Mouse (Mus musculus): ENCODE measurements around the gene Trio.
A peak's percentile ranks its signal among the peaks of the same experiment; 100 is the strongest.

Gene Trio

DNA sequence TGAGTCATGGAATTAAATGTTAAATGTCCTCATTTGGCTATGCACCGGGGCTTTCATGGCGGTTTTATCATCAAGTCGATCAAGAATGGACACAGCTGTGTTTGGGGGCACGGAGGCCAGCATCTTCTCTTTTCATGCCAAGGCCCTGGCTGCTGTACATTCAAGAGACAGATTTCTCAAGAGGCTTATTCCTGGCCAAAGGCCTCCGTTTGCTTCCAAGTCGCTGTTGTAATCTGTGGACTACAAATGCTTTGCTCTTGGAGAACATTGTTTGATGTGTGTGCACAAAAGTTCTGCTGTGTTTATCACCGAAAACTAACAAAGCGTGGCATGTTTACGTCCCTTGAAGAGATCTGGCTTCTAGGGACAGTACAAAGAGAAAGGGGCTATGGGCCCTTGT is 314.9 kb downstream of the Trio start:
- DNase-seq (ENCODE audit: low spot score), result no peak

DNA sequence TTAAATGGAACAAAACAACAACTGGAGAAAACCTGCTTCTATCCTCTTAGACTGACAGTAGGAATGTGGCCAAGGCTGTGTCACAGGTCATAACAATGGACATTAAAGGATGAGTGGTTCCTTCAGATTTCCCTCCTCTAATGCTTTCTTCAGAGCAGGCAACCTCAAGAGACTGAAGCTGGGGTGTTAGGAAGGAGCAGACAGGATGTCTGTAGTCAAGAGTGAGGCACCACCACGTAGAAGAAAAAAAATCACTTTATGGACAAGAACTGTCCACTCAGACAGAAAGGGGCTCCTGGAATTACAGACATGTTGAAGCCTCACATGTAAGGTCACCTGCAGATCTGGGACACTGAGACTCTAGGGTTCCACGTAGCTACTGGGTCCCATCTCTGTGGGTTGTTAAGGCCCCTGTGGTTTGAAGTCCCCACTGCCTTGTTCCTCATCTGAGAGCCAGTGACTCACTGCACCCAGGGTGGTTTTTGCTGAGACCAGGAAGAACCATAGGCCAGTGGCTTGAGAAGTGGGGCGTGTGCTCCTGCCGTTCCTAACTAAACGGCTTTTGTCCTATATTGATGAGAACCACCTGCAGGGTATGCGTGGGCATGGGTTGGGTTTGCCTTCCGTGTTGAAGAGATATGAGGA is 316.6 kb downstream of the Trio start:
- no peak for DNase-seq (ENCODE audit: low spot score)

DNA sequence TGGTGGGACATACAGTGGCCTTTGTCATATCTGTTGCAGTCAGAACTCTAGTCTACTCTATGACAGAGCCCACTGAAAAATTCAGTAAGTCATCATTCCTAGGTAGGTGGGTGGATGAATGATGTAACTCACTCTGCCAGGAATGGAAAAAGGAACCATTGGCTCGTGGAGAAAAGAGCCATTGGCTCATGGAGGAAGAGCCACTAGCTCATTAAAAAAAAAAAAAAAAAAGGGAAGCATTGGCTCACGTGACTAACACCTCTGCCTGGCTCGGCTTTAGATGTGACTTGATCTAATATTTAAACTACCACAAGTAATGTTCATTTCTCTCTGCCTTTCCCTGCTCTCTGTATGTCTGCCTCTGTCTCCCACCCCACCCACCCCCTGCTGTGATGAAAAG is 317.1 kb downstream of the Trio start:
- no peak for DNase-seq (ENCODE audit: low spot score)

DNA sequence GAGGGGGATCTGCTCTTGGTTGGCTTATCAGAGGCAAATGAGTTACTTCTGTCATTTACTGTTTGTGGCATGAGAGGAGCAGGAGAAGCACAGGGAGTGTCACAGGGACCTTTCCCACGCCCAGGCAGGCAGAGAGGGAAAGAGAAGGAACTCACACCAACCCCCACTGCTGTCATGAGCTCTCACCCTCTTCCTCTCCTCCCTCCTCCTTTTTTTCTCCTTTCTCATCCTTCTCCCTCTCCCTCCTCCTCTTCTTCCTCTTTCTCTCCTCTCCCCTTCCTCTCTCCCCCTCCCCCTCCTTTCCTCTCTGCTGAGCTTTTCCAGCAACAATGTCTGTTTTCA is 322.7 kb downstream of the Trio start:
- DNase-seq (ENCODE audit: low spot score), result no peak

DNA sequence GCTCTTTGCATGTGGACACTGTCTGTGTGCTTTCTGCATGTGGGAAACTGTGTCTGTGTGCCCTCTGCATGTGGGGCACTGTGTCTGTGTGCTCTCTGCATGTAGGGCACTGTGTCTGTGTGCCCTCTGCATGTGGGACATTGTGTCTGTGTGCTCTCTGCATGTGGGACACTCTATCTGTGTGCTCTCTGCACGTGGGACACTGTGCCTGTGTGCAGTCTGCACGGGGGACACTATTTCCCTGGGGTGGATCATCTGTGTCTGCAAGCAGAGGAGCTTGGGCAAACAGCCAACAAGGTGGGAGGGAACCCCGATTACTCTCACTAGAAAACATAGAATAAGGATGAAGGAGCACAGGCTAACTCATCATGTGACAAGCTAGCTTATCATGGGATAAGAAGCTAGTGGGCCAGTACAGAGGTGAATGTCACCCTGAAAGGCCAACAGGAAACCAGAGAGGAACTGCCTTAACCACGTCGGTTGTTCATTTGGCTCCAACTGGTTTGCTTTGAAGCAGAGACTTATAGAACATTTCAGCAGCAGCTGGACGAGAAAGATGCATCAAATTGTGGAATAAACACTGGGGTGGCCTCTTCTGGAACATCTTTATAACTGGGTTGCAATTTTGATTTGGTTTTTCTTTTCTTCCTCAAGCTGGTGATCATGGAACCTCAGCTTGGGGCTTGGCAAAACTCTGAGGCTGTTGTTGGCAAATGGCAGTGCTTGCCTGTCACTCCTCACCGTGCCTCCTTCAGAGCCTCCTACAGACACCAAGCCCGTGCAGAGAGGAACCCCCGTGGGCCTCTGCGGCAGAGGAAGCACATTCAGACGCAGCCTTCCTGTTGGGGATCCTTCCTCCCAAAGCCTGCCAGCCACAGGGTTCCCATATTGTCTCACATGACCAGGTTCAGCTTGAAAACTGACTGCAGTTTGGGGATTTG is 323.3 kb downstream of the Trio start:
- no peak for DNase-seq (ENCODE audit: low spot score)

DNA sequence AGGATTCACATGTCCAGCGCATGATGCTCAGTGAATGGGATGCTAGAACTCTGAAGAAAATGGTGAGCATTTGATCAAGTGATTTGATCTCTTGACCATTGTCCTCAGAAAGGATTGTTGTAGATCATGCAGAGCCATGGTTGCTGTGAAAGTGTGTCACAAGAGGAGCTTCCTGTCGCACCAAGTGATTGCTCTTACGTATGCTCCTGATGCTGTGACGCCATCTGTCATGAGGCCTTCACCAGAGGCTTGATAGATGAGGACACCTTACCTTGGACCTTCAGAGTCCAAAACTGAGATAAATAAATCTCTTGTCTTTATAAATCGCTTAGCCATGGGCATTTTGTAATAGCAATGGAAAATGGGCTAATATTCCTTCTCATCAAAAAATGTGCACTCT is 328.0 kb downstream of the Trio start:
- no peak for DNase-seq (ENCODE audit: low spot score)

DNA sequence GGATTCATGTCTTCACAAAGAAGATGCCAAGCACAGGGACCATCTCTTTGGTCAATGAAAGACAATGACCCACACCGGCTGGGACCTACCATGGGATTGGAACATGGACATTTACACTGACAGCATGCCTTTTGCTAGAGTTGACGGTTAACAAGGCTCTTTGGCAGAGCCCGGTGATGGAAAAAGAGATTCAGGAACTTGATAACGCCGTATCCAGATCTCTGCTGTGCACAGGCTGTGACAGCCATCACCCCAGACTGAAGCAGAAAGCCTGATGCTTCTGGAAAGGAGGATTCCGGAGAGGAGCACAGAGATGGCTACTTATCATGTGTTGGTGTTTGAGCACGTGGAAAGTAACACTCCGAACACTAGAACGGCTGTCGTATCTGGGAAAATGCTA is 332.4 kb downstream of the Trio start:
- no peak for DNase-seq (ENCODE audit: low spot score)

DNA sequence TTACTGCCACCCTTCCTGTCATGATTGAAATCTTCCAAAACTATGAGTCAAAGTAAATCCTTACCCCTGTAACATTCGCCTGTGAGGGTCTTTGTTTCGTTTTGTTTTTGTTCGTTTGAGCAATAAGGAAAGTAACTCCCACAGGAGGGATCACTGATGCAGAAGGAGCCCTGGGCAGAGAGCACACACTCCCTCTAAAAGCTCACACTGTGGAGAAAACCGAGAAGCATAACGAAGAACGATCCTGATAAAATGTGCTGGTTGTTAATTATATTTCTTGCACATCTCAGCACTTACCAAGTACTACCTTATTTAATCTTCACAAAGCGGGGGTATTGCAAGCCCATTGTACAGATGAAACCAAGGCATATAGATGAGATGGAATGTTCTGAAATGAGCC is 333.5 kb downstream of the Trio start:
- DNase-seq (ENCODE audit: low spot score), result no peak

DNA sequence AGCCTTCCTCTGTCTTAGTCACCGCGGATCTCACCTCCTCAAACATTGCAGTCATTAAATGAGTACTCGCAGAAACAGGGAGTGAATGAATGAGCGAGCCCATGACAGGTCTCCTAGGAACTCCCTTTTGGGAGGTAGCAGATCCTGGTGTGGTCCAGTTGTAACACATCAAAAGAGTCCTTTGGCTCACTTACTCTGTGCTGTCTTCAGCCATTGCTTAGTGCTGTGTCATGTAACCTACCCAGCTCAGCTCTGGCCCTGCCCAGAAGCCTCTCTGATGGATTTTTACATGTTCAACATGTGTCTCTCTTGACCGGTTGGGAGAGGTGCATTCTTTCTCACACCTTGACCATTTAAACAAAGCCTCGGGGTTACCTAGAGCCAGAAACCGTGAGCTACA is 334.4 kb downstream of the Trio start:
- DNase-seq (ENCODE audit: low spot score), result no peak

DNA sequence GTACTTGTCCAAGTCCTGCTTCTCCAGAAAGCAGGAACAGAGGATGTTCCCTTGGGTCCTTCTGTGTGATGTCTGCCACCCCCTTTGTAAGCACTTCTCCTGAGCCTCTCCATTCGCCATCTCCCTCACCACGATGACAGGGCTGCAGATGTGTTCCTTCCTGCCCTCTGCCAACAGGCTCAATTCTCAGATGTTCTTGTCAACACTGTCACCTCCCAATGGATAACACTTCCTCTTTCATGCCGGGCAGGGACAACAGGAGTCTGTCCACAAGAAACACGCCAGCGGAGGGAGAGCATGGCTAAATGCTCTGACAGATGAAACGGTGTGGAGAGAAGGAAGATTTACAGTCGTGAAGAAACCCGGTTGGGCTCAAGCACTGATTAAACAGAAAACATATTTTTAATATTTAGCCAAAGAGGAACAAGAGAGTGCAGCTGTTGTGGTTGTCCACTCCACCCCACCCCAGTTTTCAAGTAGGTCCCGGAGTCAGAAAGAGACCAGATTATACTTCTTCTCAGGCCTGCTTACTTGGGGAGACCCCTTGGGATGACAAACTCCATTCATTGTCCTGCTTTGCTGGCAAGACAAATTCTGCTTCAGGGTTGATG is 337.5 kb downstream of the Trio start:
- DNase-seq (ENCODE audit: low spot score), result no peak

DNA sequence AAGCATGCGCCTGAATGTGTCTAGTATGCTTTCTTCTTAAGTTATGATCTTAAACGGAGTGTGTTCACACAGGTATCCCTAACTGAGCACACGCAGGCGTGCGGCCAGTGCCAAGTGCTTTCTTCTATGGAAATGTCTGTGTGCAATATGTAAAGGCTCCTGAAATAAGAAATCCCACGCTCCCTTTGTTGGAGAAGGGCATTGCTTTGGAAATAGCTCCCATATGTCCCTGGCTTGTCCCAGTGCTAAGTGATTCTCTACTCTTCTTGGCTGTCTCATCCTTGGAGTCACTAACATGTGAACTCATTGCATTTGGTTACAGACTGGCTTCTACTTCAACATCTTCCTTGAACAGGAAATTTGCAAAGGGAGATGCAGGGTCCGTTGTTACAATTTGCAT is 340.8 kb downstream of the Trio start:
- DNase-seq (ENCODE audit: low spot score), result no peak

DNA sequence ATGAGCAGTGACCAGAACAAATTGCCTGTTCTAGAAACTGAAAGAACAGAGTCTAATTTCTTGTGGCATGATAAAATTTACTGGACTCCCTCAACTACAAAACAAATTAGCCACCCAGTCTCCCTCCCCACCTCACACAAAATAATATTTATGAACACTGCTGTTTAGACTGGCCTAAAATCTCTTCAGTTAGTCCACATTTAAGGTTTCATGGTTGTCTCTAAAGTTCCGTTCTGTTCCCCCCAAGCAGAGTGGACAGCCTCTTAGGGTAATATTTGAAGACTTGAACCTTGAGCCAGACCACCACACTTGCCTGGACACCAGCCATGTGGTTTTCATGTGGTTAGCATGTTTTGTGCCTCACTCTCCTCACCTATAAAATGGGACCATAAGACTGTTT is 342.4 kb downstream of the Trio start:
- no peak for DNase-seq (ENCODE audit: low spot score)

DNA sequence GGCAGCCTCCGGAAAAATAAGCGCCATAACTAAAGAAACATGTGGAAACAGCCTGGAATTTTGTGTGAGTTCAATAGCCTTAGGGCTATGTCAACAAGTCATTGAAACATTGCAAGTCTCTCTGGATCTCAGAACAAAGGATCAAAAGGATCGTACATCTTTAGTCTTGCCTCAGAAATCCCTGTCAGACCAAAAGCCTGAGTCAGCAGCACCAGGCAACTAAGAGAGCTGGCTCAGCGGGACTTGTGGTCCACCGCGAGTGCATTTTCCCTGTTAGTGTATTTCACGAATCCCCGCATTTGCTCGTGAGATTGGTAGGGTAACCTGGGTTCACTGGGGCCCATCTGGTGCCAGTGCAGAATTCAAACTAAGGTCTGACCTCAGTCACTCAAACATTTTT is 343.0 kb downstream of the Trio start:
- DNase-seq (ENCODE audit: low spot score), result no peak

DNA sequence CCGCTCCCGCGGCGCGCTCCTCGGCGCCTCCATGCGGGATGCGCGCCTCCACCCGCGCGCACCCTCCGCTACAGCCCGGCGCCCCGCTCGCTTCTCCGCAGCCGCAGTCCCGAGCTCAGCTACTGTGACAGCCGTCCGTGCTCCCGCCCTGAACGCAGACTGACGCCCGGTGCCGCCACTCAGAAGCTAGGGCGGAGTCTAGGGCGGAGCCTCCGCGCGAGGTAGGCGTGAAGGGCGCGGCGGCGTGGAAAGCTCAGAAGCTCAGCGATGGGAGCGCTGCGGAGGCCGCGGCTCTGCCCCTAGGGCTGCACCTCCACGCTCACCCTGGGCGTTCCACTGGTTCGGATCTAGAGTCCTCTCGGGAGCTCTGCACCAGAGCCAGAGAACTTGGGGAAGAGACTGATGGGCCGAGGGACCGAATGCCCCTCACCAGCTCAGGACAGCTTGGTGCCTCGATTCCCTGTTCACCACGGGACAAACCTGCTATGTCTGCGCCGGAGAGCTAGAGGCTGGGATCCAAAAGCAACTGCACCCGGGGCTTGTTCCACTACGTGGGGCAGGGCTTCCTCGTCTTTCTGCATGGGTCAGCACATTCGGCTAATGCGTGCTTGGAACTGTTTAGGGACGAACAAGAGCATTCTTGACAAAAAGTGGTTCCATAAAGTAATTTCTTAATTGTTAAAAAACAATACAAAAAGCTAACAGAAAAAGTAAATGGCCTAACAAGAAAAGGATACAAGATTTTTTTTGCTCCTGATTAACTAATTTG is 344.0 kb downstream of the Trio start, which contains the start of gene Otulinl:
Gene Otulinl, minus strand, starts transcription at position 161 of the 769 bp plus-strand sequence.
- DNase-seq (ENCODE audit: low spot score), result peak; percentile 87

DNA sequence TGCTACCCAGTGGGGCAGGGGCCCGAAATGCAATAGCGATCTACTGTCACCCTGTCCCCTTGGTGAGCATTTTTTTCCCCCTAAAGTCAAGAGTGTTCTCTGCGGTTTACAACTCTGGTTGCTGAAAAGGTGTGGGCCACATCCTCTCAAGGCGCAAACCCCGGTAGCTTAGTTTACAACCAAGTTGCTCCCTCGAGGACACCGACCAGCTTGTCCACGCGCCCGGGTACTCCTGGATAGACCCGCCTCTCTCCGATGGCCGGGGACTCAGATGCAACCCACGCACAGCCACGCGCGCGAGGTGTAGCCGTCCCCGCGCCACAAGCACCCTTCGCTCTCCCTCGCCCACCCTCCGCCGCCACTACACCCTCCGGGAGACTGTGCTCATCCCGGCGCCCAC is 344.7 kb downstream of the Trio start:
- DNase-seq (ENCODE audit: low spot score), result no peak

Measured in ovary, adult 18-20 months (tissue).